Mouse (Mus musculus) adrenal gland, postnatal 10 days (tissue): ENCODE measurements at regions not wholly inside any gene's neighbourhood (a gene's known extent, or its start where the extent isn't known, plus 50 kb on each side); places are given as distances from the start of the nearest gene placed in this dataset.

Experiments used
- DNase-seq: peaks from one replicate; pipeline ENCODE4 v3.0.0; 2021; ENCODE audit warnings: mixed read lengths

DNA sequence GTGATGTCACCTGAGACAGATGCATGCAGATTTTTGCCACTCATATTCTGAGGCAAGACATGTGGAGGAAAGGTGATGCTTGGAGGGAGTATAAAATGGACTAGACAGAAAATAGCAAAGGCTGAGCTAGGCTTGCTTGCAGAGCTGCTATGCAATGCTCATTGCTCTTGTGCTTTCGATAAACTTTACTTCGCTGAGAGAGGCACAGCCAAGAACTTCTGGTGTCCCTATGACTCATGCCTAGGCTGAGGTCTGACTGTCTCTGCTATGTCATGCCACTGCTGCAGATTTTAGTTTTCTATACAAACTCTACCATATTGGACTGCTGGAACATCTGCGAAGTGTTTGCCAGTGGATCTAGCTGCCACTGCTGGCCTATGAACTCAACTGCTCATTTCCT, 687.5 kb upstream of the Pou3f3 start:
- no peak for DNase-seq

GRCm38 (mm10) chr1:42012911-42013310, 682.7 kb upstream of the Pou3f3 start:
- DNase-seq = no peak

GRCm38 (mm10) chr1:42018966-42019365, 676.6 kb upstream of the Pou3f3 start:
- no peak for DNase-seq

DNA sequence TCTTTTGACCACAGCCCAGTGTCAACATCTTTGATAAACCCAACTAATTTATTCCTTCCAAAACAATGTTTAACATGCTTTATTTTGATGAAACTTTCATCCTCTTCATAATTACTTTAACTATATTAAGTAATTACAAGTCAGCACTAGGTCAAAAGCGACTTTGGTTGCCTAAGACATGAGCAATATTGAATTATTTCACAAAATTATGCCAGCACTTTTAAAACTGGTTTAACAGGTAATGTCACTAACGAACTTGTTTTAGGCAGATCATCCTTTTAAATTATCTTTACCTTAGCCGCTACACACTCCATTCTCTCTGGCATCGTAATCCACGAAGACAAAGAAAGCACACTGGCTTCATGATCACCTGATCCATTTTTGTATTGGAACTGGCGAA, 669.8 kb upstream of the Pou3f3 start:
- no peak for DNase-seq

DNA sequence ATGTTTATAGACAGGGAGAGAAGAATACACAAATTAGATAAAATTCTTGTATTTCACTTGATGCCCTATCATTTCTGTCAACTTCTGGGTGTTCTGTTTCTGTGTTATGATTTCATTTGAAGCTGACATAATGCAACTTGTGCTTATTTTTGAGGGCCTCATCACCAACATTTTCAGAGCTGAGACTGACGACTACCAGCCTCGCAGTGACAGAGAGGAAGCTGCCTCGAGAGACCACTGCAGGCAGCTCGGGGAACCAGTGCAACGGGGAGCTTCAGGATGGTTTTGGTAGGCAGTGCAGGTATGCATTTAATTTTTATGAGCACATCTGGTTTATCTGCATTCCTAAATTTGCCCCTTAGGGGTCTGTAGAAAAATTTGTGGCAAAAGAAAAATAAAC, 669.1 kb upstream of the Pou3f3 start:
- no peak for DNase-seq

DNA sequence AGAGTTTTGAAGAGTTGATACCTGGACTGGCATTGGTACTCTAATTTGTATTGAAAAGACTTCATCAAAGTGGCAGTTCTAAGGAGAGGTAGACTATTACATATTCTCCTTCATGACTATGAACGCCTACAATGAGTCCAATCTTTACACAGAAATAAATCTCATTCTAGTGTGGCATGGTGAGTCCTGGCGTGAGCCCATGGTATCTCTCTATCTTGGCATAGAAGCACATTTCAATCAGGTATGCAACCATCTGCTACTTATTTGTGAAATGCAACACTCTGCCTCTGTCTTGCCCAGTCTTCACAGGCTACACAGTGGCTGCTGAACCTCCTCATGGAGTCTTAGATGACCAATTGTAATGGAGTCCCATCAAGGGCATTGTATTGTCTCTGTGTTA, 661.8 kb upstream of the Pou3f3 start:
- DNase-seq = no peak

DNA sequence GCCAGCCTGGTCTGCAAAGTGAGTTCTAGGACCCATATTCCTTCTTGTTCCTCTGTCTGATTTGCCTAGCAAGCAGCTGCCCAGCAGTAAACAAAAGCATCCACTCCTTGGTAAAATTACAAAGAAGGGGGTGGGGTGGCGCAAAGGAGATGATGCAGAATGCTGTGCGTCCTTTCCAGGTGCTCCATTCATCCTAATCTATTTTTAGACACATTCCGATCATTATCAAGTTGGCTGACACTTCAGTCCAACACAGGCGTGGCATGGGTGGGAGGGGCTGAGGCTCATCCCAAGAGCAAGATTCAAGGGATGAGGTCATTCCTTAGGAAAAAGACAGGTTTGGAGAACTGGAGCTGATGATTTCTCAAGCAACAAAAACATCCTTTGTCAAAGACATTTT, 660.2 kb upstream of the Pou3f3 start:
- DNase-seq = no peak

DNA sequence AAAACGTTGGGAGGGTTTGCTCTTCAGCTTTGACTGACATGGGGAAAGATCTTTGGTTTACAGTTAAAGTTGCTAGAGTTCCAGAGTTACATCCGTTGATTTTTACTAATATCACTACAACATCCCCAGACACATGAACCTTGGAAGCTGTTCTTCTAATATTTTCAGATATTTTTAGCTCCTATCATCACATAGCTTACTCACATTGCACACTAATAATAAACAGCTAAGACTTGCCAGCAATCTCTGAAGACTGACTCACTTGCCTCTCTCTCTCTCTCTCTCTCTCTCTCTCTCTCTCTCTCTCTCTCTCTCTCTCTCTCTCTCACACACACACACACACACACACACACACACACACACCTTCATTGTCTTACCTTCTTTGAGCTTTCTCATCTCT, 654.0 kb upstream of the Pou3f3 start:
- no peak for DNase-seq

DNA sequence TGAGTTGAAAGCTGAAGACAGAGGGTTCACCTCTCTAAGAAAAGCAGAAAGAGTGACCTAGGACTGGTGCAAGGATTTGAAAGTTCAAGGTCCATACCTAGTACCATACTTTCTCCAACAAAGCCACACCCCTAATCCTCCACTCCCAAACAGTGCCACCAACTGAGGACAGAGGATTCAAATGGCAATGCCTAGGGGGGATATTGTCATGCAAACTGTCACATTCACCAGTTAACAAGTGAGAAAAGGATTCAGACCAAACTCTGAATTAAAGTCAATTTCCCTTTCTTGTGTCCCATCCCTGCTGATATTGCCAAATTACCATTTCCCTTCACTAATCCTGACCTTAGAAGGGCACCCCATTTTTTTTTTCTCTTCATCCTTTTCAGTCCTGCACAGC, 637.1 kb upstream of the Pou3f3 start:
- no peak for DNase-seq

DNA sequence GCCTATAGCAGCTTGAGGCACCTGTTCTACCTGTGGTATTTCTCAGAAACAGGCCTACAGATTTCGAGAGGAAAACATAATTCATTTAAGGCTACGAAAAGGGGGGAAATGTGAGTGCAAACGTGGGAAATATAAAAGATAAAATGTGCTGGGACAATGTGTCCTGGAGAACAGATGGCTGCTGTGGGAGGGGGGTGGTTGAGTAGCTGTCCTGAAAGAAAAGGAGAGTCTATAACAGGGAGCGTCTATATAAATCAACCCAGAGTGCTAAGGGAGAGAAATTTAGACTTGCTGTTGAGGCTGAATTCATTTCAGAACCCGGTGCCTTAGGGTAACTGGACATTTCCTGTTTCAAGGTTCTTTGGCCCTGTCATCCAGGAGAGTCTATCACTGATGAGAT, 625.5 kb upstream of the Pou3f3 start:
- DNase-seq = no peak

- no peak for DNase-seq
Observed at GRCm38 (mm10) chr1:42096026-42096425, 599.5 kb upstream of the Pou3f3 start.

GRCm38 (mm10) chr1:42098580-42098979, 597.0 kb upstream of the Pou3f3 start:
- no peak for DNase-seq

- no peak for DNase-seq
Observed at GRCm38 (mm10) chr1:42107521-42107920, 588.0 kb upstream of the Pou3f3 start.

- DNase-seq = no peak
Observed at GRCm38 (mm10) chr1:42107925-42108324, 587.6 kb upstream of the Pou3f3 start.

GRCm38 (mm10) chr1:42152175-42152790, 543.3 kb upstream of the Pou3f3 start:
- DNase-seq = no peak

DNA sequence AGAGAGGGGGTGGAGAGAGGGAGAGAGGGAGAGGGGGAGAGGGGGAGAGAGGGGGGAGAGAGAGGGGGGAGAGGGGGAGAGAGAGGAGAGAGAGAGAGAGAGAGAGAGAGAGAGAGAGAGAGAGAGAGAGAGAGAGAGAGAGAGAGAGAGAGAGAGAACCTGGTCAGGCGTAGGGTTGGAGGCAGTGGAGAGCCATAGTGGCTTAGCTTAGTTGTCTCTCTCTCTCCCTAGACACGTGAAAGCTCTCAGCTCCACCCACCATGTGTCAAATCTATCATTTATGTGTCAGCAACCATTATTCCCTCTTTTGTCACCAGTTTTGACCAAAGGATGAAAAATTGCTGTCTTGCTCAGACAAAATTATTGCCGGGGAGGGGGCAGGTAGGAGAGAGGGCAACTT, 542.7 kb upstream of the Pou3f3 start:
- no peak for DNase-seq

DNA sequence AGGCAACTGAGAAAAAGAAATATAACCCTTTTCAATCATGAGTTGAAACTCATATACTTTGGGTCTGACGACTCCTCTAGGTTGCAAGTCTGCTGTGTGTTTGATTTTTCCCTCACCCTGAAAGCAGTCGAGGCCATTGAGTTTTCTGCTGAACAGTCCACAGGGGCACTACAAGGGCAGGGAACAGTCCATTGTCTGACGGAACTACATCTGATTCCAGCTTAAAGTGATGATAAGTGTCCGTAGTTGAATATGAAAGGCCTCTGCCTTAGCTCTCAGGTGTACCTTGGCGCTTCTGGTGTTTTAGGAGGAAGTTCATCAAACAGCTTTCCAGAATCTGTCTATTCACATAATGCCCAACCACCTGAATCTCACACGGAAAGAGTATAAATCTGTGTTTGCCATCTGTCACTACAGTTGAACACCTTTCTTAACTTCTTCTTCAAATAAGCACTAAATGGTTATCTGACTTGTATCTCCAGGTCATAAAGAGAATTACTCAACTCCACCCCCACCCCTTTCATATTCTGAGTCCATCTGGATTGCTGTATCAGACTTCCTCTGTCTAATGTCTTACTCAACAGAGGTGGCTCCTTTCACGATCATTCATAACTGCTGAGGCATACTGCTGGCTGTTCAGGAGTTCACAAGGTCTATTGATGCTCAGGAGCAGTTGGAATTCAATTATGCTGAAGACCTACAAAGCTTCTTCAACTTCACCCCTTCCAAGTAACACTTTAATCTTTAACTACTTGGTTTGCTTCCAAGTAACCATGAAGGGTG, 527.6 kb upstream of the Pou3f3 start:
- DNase-seq = no peak

DNA sequence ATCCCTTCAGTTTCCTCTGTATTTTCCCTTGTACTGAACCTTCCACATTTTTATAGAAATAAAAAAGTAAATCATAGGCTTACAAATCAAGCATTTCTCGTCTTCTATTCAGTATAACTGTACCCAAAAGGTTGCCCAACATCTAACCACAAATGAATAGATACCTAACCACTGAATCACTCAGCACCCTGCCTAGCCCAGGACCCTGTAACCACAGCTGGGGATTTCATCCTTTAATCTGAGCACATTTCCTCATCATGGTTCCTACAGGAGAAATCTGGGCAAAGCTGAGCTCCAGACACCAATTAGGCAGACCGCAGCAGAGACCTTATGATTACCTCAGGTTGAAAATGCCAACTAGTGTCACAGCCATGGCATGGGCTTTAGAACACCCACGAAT, 526.1 kb upstream of the Pou3f3 start:
- DNase-seq = no peak

DNA sequence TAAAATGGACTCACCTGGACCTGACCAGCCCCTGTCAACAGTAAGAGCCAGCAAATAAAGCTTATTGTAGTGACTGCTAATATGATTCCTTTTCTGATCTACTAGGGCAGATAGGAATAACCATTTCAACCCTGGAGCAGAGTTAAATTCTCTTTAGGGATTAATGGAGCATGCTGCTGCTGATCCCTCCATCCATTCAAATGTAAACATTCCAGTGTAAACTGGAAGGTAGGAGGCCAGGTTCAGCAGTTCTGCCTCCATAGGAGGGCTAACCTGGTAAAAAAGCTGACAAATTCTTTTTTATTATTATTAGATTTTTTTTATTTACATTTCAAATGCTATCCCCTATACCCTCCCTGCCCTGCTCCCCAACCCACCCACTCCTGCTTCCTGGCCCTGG, 509.3 kb upstream of the Pou3f3 start:
- no peak for DNase-seq

- no peak for DNase-seq
Observed at GRCm38 (mm10) chr1:42228098-42228497, 467.5 kb upstream of the Pou3f3 start.

DNA sequence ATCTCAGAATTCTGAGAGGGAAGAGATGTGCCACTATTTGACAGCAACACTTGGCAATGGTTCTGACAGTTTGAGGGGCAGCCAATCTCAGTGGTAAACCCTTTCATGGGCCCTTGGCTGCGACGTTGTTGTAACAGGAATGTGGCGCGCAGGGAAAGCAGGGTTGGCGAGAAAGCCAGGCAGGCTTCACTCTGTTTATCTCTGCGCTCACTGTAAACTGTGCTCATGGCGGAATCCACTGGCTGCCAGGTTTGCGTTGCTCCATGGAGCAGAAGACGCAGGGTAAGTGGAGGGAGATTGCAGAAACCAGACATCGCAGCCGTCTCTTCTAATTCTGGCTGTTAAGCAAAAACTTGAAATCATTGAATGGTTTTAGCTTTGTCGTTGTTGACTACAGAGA, 465.9 kb upstream of the Pou3f3 start:
- DNase-seq = no peak

GRCm38 (mm10) chr1:42230469-42231040, 465.0 kb upstream of the Pou3f3 start:
- no peak for DNase-seq

DNA sequence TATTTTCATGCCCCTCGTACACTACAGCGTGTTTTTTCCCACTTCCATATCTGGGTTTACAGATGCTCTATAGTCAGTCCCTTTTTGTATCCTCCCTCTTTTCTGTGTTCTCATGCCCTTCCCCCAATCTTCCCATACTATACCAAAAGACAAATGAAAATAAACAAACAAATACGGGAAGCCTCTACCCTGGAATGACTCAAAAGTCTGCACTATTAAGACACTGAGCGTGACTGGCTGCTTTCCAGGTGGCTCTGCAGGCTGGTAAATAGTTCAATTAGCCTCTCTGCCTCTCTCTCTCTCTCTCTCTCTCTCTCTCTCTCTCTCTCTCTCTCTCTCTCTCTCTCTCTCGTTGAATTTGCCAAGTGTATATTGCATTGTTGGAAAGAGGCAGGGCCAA, 464.5 kb upstream of the Pou3f3 start:
- DNase-seq = no peak

DNA sequence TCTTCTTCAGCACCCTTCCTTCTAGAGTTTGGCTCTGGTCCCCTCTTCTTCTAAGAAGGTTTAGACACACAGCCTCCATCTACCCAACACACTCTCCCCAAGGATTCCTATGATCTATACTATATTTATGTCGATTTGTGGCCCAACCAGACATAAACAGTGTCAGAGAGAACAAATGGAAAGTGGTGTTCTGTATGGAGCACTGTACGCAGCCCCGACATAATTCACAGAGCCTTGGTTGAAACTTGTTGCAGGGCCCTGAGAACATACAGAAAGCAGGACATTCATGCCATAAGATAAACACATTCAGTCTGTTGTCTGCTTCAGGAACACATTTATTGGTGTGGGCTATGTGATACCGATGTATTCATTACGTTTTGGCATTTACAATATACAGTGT, 463.7 kb upstream of the Pou3f3 start:
- no peak for DNase-seq
